Mouse (Mus musculus) erythroblast, embryonic 14.5 days (primary cell): Measurements from ENCODE around the gene Rsrc1.

Source experiments
- GATA1 ChIP-seq: IDR thresholded peaks from 2 replicates; pipeline ENCODE4 v1.6.1; 2012; ENCODE audit warnings: low read length, inconsistent platforms, mixed read lengths
- TAL1 ChIP-seq: IDR thresholded peaks from 3 replicates; pipeline ENCODE4 v1.6.1; 2012; ENCODE audit warnings: low read length, inconsistent platforms, mixed read lengths

GRCm38 (mm10) chr3:66978457-66979381, 2.5 kb upstream of the Rsrc1 start:
- no peak for TF ChIP-seq TAL1
- no peak for TF ChIP-seq GATA1
